Mouse (Mus musculus): ENCODE measurements around the gene Pgpep1. TPM values are rescaled to one million over a fixed set of nuclear protein-coding genes. Genes with fewer than 3 reads are reported as not detected.

The Pgpep1 gene
- 73.1 and 86.5 TPM in 2 replicates for total RNA-seq (2021)
- long read RNA-seq, experiment 1, full-length matches to known transcripts: 51 of 70 reads
- long read RNA-seq, experiment 1, partial matches to known transcripts: 1 of 70 reads
- long read RNA-seq, experiment 1, other reads (novel, unspliced or antisense): 18 of 70 reads
- long read RNA-seq, experiment 2, full-length matches to known transcripts: 37 of 63 reads
- long read RNA-seq, experiment 2, partial matches to known transcripts: 3 of 63 reads
- long read RNA-seq, experiment 2, other reads (novel, unspliced or antisense): 23 of 63 reads

DNA sequence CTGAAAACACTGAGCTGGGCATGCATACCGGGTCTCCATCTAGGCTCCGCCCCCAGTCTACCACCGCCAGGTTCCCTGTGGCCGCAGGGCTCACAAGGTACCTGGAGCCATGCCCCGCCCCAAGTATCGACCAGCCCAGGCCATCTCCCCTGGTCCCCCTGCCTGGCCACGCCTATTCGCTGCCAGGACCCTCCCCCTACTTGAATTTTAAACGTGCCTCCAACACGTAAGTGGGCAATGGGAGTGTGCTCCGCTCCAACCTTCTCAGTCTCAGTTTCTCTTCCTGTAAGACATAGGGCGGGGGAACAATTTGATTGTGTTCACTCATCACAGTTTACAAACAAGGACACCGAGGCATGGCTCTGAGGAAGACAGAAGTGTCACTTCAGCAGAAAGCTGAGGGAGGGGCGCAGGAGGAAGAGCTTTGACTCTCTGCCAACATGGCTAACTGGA lies at the start of gene Pgpep1:
Gene Pgpep1 (minus strand): TSS at position 116 of the 453 bp plus-strand sequence.
- DNase-seq: no peak

GRCm38 (mm10) chr8:70709794-70710193 lies 49.6 kb upstream of the Pgpep1 start:
- DNase-seq: no peak

DNA sequence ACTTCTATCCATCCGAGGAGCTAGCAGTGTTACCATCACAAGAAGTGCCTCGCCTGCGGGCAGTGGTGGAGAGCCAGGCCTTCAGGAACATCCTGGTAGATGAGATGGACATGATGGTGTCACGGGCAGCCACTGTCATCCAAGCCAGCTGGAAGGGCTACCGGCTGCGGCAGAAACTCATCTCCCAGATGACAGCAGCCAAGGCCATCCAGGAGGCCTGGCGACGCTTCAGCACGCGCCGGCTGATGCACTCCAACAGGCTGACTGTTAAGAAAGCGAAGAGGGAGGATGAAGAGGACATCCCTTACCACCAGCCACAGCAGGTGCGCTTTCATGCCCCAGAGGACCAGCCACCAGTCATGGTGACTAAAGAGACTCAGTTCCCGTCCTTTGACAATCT lies 48.1 kb upstream of the Pgpep1 start:
- peak; percentile 70 for DNase-seq

DNA sequence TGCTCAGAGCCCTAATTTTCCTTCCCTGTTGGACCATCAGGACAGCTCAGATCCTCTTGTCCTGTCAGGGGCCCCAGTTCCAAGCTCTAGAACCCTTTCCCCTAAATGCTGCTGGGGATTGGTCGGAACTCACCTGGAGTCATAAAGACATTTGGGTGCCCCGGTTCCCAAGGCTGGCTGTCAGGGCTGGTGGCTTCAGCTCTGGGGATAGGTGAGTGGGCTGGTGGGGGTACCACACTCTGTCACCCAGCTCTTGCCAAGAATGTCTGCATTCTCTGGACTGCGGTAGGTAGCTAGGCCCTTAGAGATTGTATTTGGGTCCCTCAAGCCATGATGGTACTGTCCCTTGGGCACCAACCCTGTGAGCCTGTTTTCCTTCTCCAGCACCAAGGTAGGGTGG lies 43.1 kb upstream of the Pgpep1 start, which contains the start of gene Iqcn:
Gene Iqcn (plus strand): TSS at position 171 of the 400 bp plus-strand sequence.
- no peak for DNase-seq

DNA sequence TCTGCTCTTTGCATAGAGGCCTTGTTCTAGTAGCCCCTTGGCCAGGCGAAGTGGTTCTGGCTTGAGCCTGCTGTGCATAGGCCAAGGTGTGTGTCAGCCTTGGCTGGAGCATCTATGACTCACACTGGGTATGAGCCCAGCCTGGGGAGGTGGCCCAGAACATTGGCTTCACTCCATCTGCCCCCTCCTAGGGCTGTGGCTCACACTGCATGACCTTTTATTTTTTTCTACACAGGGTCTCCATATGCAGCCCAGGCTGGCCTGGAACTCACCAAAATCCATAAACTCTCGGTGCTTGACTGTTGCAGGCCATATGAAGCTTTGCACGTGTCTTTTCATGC lies 42.6 kb upstream of the Pgpep1 start:
- peak; percentile 83 for DNase-seq

DNA sequence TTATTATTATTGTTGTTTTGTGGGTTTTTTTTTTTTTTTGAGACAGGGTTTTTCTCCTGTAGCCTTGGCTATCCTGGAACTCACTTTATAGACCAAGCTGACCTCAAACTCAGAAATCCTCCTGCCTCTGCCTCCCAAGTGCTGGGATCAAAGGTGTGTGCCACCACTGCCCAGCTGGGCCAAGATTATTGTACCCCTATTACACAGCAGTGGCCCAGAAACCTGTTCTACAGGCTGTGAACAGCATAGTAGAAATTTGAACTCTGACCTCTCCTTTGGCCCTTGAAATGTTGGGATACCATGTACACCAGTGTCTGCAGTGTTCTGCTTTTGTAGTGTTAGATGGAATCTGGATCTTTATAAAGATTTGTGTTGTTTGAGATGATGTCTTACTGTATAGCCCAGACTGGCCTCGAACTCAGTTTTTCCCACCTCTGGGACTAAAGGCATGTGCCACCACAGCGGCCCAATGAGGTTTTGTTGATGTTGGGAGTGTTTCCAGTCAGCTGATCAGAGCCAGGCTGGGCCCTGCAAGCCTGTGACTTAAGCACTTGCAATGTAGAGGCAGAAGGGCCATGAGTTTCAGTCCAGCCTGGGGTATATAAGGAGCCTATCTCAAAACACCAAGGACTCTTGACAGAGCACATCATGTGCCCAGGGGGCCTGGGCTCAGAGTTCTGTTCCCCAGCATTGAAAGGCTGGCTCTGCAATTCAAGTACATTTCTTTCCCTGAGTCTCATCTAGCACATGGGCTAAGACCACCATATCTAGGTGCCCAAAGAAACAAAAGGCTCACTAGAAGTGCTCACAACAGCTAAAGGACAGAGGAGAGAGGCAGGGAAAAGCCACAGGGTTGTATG lies 42.0 kb upstream of the Pgpep1 start:
- no peak for DNase-seq

DNA sequence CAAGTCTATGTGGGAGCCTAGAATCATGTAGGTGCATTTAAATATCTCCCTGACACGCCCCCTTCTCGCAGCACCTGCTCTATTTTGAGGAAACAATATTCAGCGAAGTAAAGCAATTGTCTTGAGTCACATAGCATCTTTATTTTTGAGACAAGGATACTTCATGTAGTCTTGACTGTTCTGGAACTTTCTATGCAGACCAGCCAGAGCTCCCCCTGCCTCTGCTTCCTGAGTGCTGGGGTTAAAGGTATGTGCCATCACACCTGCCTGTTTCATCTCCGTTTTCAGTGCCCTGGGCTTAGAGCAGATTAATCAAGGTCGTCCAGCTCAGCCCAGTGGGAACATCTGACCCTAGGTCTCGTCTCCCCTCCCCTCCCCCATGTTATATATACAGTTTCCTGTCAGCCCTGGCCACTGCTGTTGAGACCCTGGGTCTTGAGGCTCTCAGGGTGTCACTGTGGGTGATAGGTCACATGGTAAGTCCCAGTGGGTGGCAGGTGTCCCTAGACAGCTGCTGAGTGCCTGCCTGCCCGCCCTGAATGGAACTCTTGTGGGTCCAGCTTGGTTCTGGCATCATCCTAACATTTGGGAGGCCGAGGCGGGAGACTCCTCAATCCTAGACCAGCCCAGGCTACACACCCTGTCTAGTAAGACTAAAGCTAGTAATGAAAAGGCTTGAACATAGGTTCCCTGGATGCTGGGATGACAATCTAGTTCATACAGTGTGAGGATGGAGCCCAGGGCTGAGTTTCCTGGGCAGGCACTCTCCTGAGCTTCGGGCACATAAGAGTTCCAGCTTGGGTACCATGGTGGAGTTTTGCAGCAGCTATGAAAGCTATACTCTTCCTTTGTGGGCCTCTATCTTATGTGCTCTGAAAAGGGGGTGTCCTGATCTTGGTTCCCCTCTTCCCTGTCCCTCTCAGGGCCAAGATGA lies 41.1 kb upstream of the Pgpep1 start:
- DNase-seq: no peak

GRCm38 (mm10) chr8:70700555-70700922 lies 40.4 kb upstream of the Pgpep1 start:
- DNase-seq: peak; percentile 95

- DNase-seq: peak; percentile 90
These were observed 39.8 kb upstream of the Pgpep1 start for GRCm38 (mm10) chr8:70699834-70700554.

DNA sequence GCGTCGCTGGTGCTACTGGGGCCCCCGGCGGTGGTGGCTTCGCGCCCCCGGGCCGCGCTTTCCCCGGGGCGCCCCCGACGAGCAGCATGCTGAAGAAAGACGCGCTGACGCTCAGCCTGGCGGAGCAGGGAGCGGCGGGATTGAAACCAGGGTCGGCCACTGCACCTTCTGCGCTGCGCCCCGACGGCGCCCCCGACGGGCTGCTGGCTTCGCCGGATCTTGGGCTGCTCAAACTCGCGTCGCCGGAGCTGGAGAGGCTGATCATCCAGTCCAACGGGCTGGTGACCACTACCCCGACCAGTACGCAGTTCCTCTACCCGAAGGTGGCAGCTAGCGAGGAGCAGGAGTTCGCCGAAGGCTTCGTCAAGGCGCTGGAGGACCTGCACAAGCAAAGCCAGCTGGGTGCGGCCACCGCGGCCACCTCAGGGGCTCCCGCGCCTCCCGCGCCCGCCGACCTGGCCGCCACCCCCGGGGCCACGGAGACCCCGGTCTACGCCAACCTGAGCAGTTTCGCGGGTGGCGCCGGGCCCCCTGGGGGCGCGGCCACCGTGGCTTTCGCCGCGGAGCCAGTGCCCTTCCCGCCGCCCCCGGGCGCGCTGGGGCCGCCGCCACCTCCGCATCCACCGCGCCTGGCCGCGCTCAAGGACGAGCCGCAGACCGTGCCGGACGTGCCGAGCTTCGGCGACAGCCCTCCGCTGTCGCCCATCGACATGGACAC lies 39.1 kb upstream of the Pgpep1 start:
- DNase-seq: peak; percentile 73

DNA sequence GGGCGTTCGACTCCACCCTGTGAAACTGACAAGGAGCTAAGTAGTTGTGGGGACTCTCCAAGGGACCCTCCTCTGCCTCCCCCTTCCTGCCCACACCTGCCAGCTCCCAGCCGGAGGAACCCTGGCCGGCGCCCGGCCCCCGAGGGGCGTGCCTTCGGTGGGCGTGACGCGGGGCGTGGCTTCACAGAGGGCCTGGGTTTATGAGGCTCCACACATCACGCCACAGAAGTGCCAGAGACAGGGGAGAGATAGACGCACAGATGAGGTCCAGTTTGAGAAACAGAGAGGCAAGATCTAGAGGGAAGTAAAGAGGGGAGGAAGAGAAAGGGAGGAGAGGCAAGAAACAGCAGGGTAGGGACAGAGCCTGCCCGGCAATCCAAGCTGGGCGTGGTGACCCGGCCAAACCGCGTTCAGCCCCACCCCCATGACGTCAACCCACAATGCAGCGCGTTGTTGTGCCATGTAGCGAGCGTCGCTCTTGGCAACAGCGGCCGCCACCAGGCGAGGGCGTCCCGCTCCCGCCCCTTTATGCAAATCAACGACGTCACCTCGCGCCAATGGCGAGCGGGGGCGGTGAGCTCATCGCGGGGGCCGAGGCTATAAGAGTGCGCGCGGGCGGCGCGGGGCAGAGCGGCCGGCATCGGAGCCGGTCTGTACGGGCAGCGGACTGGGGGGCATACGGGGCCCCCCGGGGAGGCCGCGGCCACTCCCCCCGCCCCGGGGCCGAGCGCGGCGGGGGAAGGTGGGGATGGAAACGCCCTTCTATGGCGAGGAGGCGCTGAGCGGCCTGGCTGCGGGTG lies 38.3 kb upstream of the Pgpep1 start, which contains the start of gene Jund:
Gene Jund (plus strand): TSS at position 640 of the 800 bp plus-strand sequence.
- peak; percentile 100 for DNase-seq

DNA sequence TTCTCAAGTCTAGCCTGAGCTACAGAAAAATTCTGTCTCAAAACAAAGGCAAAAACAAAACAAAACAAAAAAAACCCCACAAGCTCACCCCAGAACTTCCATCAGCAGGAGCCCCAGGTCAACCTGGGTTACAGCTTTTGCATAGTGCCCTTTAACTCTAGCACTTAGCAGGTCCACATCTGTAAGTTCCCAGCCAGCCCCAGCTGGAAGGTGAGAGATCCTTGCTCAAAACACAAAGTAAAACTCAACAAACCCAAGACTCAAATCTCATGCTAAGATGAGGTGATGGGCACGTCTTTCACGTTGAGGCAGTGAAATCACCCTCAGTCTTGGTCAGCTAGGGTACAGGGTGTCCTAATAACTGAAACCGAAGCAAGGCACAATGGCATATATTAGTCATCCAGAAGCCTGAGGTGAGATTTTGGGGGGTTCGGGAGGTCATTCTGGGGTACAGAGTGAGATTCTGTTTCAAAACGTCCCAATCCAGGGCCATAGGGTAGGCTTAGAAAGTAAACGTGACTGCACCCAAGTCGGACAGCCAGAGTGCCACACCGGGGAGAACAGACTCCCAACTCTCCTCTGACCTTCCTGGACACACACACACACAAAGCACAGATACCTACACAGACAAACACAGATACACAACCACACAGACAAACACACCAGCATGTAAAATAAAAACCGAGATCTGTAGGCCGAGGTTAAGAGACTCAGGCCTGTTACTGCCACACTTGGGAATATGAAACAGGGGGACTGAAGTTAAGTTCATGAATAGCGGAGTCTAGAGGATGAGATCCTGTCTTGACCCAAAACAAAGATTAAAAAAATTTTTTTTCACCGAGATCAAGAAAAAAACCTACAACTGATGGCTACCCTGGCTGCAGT lies 37.4 kb upstream of the Pgpep1 start:
- DNase-seq: no peak

DNA sequence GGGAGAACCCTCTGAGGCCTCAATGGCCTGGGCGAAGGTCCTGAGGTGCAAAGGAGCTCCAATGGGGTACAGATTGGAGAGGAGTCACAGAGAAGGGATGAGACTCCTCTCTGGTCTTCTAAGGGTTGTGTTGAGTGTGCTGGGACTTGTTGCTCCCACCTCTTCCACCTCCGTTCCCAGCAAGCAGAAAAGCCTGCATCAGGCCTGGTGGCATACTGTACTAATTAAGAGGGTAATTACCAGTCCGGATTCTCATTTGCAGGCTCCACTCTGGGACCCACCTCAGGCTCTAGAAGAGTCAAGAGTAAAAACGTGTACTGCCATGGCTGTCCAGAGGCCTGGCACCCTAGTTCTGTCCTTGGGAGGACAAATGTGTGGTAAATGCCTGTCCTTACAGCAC lies 36.8 kb upstream of the Pgpep1 start:
- DNase-seq: no peak

DNA sequence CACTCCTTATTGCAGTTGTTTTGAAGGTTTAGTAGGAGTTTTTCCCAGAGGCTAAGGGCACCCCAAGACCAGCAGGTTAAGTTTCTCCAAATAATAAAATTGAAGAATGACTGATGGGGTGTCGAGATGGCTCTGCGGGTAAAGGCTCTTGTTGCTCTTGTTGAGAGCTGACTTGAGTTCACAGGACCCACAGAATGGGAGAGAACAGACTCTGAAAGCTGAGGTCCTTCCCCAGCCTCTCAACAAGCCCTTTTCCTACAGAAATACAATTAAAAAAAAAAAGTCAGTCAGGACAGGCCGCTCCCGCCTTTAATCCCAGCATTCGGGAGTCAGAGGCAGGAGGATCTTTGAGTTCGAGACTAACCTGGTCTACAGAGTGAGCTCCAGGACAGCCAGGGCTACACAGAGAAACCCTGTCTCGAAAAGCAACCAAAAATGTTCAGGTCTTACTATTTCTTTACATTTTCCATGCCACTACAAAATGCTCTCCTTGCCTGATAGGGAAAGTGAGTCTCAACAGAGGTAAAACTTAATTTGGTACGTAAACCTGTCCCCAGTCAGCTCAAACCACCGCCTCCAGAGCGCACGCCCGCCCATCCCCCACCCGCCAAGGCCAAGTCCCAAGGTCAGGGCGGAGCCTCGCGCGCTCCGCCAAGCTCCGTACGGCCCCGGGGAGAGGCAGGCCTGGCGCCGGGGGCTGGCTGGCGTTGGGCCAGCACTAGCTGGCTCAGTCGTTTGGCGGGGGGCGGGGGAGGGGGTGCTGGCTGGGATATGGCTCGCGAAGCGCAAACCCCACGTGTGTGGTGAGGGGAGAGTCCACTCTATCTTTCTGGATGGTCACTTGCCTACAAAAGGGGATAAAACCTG lies 36.1 kb upstream of the Pgpep1 start:
- DNase-seq: peak; percentile 89

DNA sequence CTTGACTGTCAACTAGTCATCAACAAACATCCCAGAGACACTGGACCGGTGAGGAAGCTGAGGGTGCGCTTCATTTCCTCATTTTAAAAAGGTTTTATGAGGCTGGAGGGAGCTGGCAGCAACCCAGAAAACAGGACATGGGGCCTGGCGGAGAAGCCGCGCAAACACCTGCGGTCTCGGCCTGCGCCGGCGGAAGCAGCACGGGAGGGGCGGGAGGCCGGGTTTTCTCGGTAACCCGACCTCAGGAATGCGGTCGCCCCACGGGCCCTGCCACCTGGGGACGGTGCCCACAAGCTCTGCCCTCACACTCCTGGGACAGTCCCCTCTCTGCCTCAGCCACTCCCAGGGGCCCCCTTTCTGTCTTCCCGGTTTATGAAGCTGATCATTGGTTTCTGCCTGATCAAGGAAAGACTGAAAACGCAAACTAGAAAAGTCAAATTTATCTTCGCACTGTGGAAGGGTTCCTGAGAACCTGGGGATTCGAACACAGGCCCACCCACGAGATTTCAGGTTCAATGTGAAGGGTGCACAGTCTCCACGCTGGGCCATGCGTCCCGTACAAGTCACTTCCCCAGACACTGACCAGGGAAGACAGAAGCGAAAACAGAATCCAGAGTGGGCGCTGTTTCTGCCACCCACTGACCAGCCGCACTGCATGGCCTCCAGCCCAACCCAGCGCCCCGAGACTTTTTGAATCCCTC lies 35.3 kb upstream of the Pgpep1 start:
- DNase-seq: peak; percentile 57

- no peak for DNase-seq
These were observed 33.4 kb upstream of the Pgpep1 start for GRCm38 (mm10) chr8:70693636-70694035.

GRCm38 (mm10) chr8:70691727-70692231 lies 31.6 kb upstream of the Pgpep1 start:
- peak; percentile 56 for DNase-seq
